Mouse (Mus musculus): Measurements from ENCODE around the gene Olfr13. TPM values are rescaled to one million over a fixed set of nuclear protein-coding genes. Genes with fewer than 3 reads are reported as not detected.
"Not testable (repeated sequence)": the region's sequence is repeated elsewhere in the genome, so short reads cannot be mapped to it uniquely, and the experiment has no call there.

The Olfr13 gene
- polyA plus RNA-seq, 1 experiment = not detected

- Histone ChIP-seq H3K4me1 (ENCODE audit: control insufficient read depth, insufficient read depth, insufficient read length, low read length) (no peaks in the 10 kb centered on the region), H3K4me3 (ENCODE audit: low read depth, low read length) (no peak overlapping the region), H3K36me3 (ENCODE audit: control insufficient read depth, insufficient read depth, low read length) (no peaks in the 10 kb centered on the region), H3K27ac (ENCODE audit: insufficient read depth, low read depth, low read length) (no peak overlapping the region), H3K27me3 (ENCODE audit: control insufficient read depth, insufficient read depth, low read length) (no peaks in the 10 kb centered on the region)
- WGBS = 71% methylated on average over 3 of the region's 3 CpGs
- TF ChIP-seq CTCF (IDR thresholded peaks at IDR 0.05; ENCODE audit: extremely low read depth, insufficient read length, insufficient replicate concordance, low read depth, low read length) (no peak), POLR2A (IDR thresholded peaks at IDR 0.05; ENCODE audit: low read depth, low read length) (no peak)
These were observed 19.0 kb downstream of the Olfr13 start for GRCm38 (mm10) chr6:43190986-43191385.

DNA sequence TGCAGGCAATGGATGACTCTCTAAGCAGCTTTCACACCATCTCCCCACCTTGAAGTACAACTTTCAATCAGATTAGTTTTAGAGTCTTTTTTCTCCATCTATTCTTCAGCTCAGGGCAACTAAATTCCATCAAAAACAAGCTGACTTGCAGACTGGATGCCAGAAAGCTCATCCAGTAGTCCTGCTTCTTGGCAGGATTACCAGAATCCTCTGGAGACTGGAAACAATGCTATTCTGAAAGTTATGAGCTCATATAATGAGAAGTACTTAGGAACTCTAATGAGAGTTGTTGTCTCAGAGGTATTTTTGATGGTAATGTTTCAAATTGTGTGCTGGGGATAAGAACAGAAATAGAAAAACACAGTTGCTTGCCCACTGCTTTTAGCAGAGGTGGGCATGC, 24.8 kb downstream of the Olfr13 start, which contains the start of gene Olfr435:
Gene Olfr435, plus strand, starts transcription at position 366 of the 400 bp plus-strand sequence.
- Histone ChIP-seq H3K4me1 (ENCODE audit: control insufficient read depth, insufficient read depth, insufficient read length, low read length) (no peaks in the 10 kb centered on the region), H3K36me3 (ENCODE audit: control insufficient read depth, insufficient read depth, low read length) (no peaks in the 10 kb centered on the region), H3K27ac (ENCODE audit: insufficient read depth, low read depth, low read length) (no peak within 1 kb of the TSS), H3K27me3 (ENCODE audit: control insufficient read depth, insufficient read depth, low read length) (no peaks in the 10 kb centered on the region), H3K4me3 (ENCODE audit: low read depth, low read length) (no peak within 1 kb of the TSS)
- no peak for TF ChIP-seq POLR2A (IDR thresholded peaks at IDR 0.05; ENCODE audit: low read depth, low read length)
- TF ChIP-seq CTCF (IDR thresholded peaks at IDR 0.05; ENCODE audit: extremely low read depth, insufficient read length, insufficient replicate concordance, low read depth, low read length) = no peak

DNA sequence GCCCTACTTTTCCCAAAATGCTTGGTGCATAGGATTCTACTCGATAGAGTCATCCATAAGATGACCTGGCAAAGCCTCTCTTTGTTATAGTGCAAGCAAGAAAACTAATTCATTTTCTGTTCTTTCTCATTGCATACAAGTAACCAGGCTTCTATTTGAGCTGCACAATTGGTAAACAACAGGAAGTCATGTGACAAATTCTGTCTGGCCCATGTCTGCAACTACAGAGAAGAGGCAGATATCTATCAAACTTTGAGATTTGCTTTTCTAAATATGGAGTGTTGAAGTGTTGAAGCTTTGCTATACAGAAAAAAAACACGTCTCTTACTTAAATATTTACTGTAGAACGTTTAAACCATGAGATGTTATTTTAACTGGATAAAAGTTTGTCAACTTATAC, 26.2 kb downstream of the Olfr13 start:
- no peaks in the 10 kb centered on the region for H3K36me3 ChIP-seq (ENCODE audit: control insufficient read depth, insufficient read depth, low read length)
- TF ChIP-seq POLR2A (IDR thresholded peaks at IDR 0.05; ENCODE audit: low read depth, low read length) (no peak), CTCF (IDR thresholded peaks at IDR 0.05; ENCODE audit: extremely low read depth, insufficient read length, insufficient replicate concordance, low read depth, low read length) (no peak)
- H3K4me3 ChIP-seq (ENCODE audit: low read depth, low read length) = no peak overlapping the region
- WGBS = 57% methylated on average over 3 of the region's 3 CpGs
- H3K27ac ChIP-seq (ENCODE audit: insufficient read depth, low read depth, low read length) = no peak overlapping the region
- H3K27me3 ChIP-seq (ENCODE audit: control insufficient read depth, insufficient read depth, low read length) = no peaks in the 10 kb centered on the region
- no peaks in the 10 kb centered on the region for H3K4me1 ChIP-seq (ENCODE audit: control insufficient read depth, insufficient read depth, insufficient read length, low read length)

GRCm38 (mm10) chr6:43202786-43203185, 30.8 kb downstream of the Olfr13 start:
- Histone ChIP-seq H3K27ac (ENCODE audit: insufficient read depth, low read depth, low read length) (no peak overlapping the region), H3K4me1 (ENCODE audit: control insufficient read depth, insufficient read depth, insufficient read length, low read length) (no peaks in the 10 kb centered on the region), H3K27me3 (ENCODE audit: control insufficient read depth, insufficient read depth, low read length) (no peaks in the 10 kb centered on the region), H3K36me3 (ENCODE audit: control insufficient read depth, insufficient read depth, low read length) (no peaks in the 10 kb centered on the region), H3K4me3 (ENCODE audit: low read depth, low read length) (no peak overlapping the region)
- TF ChIP-seq POLR2A (IDR thresholded peaks at IDR 0.05; ENCODE audit: low read depth, low read length) (no peak), CTCF (IDR thresholded peaks at IDR 0.05; ENCODE audit: extremely low read depth, insufficient read length, insufficient replicate concordance, low read depth, low read length) (no peak)

DNA sequence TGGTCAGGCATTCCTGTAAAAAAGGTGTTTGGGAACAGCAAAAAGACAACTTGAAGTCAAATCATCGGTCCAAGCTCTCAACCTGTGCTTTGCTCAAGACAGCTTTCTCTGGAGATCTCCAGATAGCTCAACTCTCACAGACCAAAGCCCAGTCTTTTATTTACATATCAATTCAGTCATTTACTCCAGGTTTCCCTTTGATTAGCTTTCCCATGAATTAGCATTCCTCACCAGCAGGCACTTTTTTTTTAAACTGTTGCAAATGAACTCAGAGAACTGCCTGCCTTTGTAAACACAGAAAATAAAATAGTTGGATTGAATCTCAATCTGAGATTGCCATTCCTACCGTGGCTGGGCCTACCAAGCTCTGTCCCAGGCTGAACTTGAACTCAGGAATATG, 33.4 kb downstream of the Olfr13 start:
- TF ChIP-seq POLR2A (IDR thresholded peaks at IDR 0.05; ENCODE audit: low read depth, low read length) (no peak), CTCF (IDR thresholded peaks at IDR 0.05; ENCODE audit: extremely low read depth, insufficient read length, insufficient replicate concordance, low read depth, low read length) (no peak)
- Histone ChIP-seq H3K36me3 (ENCODE audit: control insufficient read depth, insufficient read depth, low read length) (no peaks in the 10 kb centered on the region), H3K4me1 (ENCODE audit: control insufficient read depth, insufficient read depth, insufficient read length, low read length) (no peaks in the 10 kb centered on the region), H3K27ac (ENCODE audit: insufficient read depth, low read depth, low read length) (no peak overlapping the region), H3K4me3 (ENCODE audit: low read depth, low read length) (no peak overlapping the region), H3K27me3 (ENCODE audit: control insufficient read depth, insufficient read depth, low read length) (no peaks in the 10 kb centered on the region)
- 36% methylated on average over 2 of the region's 2 CpGs for WGBS

DNA sequence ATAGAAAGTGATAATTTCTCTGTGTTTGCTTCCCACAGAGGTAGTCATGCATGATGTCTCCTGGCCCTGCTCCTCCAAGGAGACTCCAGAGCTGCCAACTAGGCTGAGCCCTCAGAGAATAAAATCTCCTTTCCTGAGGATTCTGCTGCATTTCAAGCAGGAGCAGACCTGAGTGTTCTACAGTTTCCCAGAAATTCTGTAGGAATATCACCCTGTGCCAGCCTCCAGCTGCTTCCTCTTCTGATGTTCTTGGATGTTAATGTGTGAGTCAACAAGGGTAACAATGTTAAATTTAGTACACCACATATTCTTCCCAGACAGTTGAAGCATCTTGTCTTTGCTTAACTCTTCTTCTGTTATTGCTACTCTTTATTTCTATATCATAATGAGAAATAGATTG, 40.9 kb downstream of the Olfr13 start, which contains the start of gene Olfr434:
Gene Olfr434, plus strand, starts transcription at position 149 of the 400 bp plus-strand sequence.
- H3K4me1 ChIP-seq (ENCODE audit: control insufficient read depth, insufficient read depth, insufficient read length, low read length); H3K36me3 ChIP-seq (ENCODE audit: control insufficient read depth, insufficient read depth, low read length); H3K4me3 ChIP-seq (ENCODE audit: low read depth, low read length); H3K27me3 ChIP-seq (ENCODE audit: control insufficient read depth, insufficient read depth, low read length); H3K27ac ChIP-seq (ENCODE audit: insufficient read depth, low read depth, low read length): not testable (repeated sequence)

Other genes with a start within 250 kb of the Olfr13 start
- gene Olfr444, start 223.1 kb upstream of the Olfr13 start, polyA plus RNA-seq (2012; rRNA removed) = not detected in 2 replicates
- not detected in 2 replicates for gene Olfr441, start 65.8 kb upstream of the Olfr13 start, polyA plus RNA-seq (2012; rRNA removed)
- not detected in 2 replicates for gene Olfr237-ps1, start 25.6 kb upstream of the Olfr13 start, polyA plus RNA-seq (2012; rRNA removed)
- gene Olfr437, start 8.9 kb upstream of the Olfr13 start, polyA plus RNA-seq (2012; rRNA removed) = not detected in 2 replicates
- not detected in 2 replicates for gene Olfr435, start 25.0 kb downstream of the Olfr13 start, polyA plus RNA-seq (2012; rRNA removed)
- not detected in 2 replicates for gene Olfr434, start 40.9 kb downstream of the Olfr13 start, polyA plus RNA-seq (2012; rRNA removed)
- not detected in 2 replicates for gene Olfr47, start 59.4 kb downstream of the Olfr13 start, polyA plus RNA-seq (2012; rRNA removed)
- gene Arhgef5, start 93.4 kb downstream of the Olfr13 start, polyA plus RNA-seq (2012; rRNA removed) = 19.6 and 47.1 TPM in 2 replicates
- gene Nobox, start 137.4 kb downstream of the Olfr13 start, polyA plus RNA-seq (2012; rRNA removed) = not detected in 2 replicates

Data from small intestine, adult 2 months (tissue).